22 mouse cellular contexts compared by ENCODE assay signal in the genomic region with DNA sequence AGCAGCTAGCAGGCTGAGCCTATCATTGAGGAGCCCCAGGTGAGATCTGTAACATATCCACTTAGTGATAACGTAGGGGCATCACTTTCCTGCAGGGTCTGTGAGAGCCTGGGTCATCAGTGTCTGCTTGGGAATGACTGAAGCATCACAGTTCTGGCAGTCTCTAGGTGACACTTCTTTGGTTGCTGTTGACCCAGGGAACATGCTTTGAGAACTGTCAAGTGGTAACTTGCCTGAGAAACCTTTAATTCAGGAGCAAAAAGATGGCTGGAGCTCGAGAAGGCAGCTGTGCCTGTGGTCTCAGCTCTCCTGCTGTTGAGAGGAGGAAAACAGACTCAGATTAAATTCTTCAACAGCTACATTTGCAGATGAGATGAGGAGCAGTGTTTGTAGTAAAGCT. TPM values are rescaled to one million over a fixed set of nuclear protein-coding genes. Genes with fewer than 3 reads are reported as not detected.
DNase-seq lines count a peak whose midpoint lies in the region; ATAC-seq and TF ChIP-seq lines count a peak whose summit lies in the region.
"Had no signal": no experiment of that assay in that cellular context is flagged by ENCODE, and none has a peak within 500 bp of the region (broad histone marks: within the 10 kb centered on the region; RNA-seq: fewer than 3 reads in every experiment).

No protein-coding gene starts in this region.

- no peak for TF ChIP-seq POLR2A in cerebellum, adult 2 months (IDR thresholded peaks at IDR 0.05; ENCODE audit: borderline replicate concordance, insufficient read depth, low read length)

- 59% methylated on average over 2 of the region's 2 CpGs for WGBS in hindbrain, embryonic 14.5 days
- 66% methylated on average over 2 of the region's 2 CpGs for WGBS in hindbrain, embryonic 11.5 days
- 46% methylated on average over 2 of the region's 2 CpGs for WGBS in cerebellum, adult 2 months
- WGBS in forebrain, embryonic 13.5 days, result 81% methylated on average over 2 of the region's 2 CpGs

- TF ChIP-seq CTCF in gastrocnemius, adult 2 months (IDR thresholded peaks at IDR 0.05), result no peak
- TF ChIP-seq CTCF in cerebellum, adult 2 months (IDR thresholded peaks at IDR 0.05; ENCODE audit: borderline replicate concordance, insufficient read depth, low read depth, low read length), result no peak

- no peak for ATAC-seq in hindbrain, embryonic 14.5 days (ENCODE audit: low FRiP score)
- no peak for ATAC-seq in hindbrain, embryonic 11.5 days (ENCODE audit: low FRiP score)
- ATAC-seq in forebrain, embryonic 13.5 days, result no peak
- ATAC-seq: forebrain, embryonic 14.5 days; hindbrain, embryonic 16.5 days; inflammation-experienced regulatory T-cells, adult 6 months; intestine, postnatal 0 days had no signal

- no peak for DNase-seq in gastrocnemius, adult 2 months
- no peak for DNase-seq in gastrocnemius, postnatal 36 days
- DNase-seq in hindbrain, embryonic 14.5 days (ENCODE audit: low spot score), result peak; percentile 14
- DNase-seq in hindbrain, embryonic 11.5 days (ENCODE audit: low spot score), result no peak
- peak; percentile 68 for DNase-seq in thymus, postnatal 25 days
- DNase-seq in cerebellum, adult 2 months, result no peak
- DNase-seq: adrenal gland, adult 8-10 months; adrenal gland, postnatal 36 days; cerebellum, adult 11 months; cerebellum, adult 9-11 months; cerebellum, postnatal 36 days; heart, adult 2 months had no signal

- intact Hi-C loops in gastrocnemius, adult 2 months (cut with DNase I), result no loop called here
- intact Hi-C loops in gastrocnemius, postnatal 36 days (cut with DNase I), result no loop called here

- no peak overlapping the region for H3K9ac ChIP-seq in hindbrain, embryonic 14.5 days
- H3K9ac ChIP-seq in hindbrain, embryonic 11.5 days (ENCODE audit: low read depth, low read length), result no peak overlapping the region
- no peak overlapping the region for H3K9ac ChIP-seq in forebrain, embryonic 13.5 days
- H3K9ac ChIP-seq: embryonic facial prominence, embryonic 13.5 days; heart, embryonic 13.5 days had no signal

- H3K4me2 ChIP-seq in hindbrain, embryonic 14.5 days (replicated peaks), result no peak overlapping the region
- no peak overlapping the region for H3K4me2 ChIP-seq in hindbrain, embryonic 11.5 days (replicated peaks; ENCODE audit: low read depth, low read length)
- no peak overlapping the region for H3K4me2 ChIP-seq in forebrain, embryonic 13.5 days
- H3K4me2 ChIP-seq: embryonic facial prominence, embryonic 13.5 days; heart, embryonic 13.5 days had no signal

- H3K27ac ChIP-seq in gastrocnemius, adult 2 months, result peak overlapping the region; percentile 70
- no peak overlapping the region for H3K27ac ChIP-seq in hindbrain, embryonic 14.5 days
- no peak overlapping the region for H3K27ac ChIP-seq in hindbrain, embryonic 11.5 days (ENCODE audit: low read depth, low read length)
- no peak overlapping the region for H3K27ac ChIP-seq in cerebellum, adult 2 months (ENCODE audit: insufficient read depth, low read length)
- H3K27ac ChIP-seq in forebrain, embryonic 13.5 days, result no peak overlapping the region
- H3K27ac ChIP-seq: embryonic facial prominence, embryonic 13.5 days; heart, adult 2 months; heart, embryonic 13.5 days; hindbrain, embryonic 10.5 days had no signal

- no peaks in the 10 kb centered on the region for H3K4me1 ChIP-seq in hindbrain, embryonic 14.5 days (replicated peaks; ENCODE audit: control insufficient read depth, insufficient read depth, low read length)
- H3K4me1 ChIP-seq in hindbrain, embryonic 11.5 days (replicated peaks; ENCODE audit: control insufficient read depth, insufficient read depth, low read length), result no peaks in the 10 kb centered on the region
- no peaks in the 10 kb centered on the region for H3K4me1 ChIP-seq in cerebellum, adult 2 months (ENCODE audit: control insufficient read depth, insufficient read depth, low read length)
- no peaks in the 10 kb centered on the region for H3K4me1 ChIP-seq in forebrain, embryonic 13.5 days
- H3K4me1 ChIP-seq: embryonic facial prominence, embryonic 13.5 days; heart, embryonic 13.5 days; hindbrain, embryonic 10.5 days had no signal

- H3K4me3 ChIP-seq in gastrocnemius, adult 2 months, result no peak overlapping the region
- H3K4me3 ChIP-seq in hindbrain, embryonic 14.5 days (replicated peaks; ENCODE audit: low read length), result no peak overlapping the region
- H3K4me3 ChIP-seq in hindbrain, embryonic 11.5 days (ENCODE audit: low read depth, low read length), result no peak overlapping the region
- no peak overlapping the region for H3K4me3 ChIP-seq in cerebellum, adult 2 months (replicated peaks; ENCODE audit: insufficient read depth, low read depth, low read length)
- no peak overlapping the region for H3K4me3 ChIP-seq in forebrain, embryonic 13.5 days
- H3K4me3 ChIP-seq: embryonic facial prominence, embryonic 13.5 days; heart, adult 2 months; heart, embryonic 13.5 days; hindbrain, embryonic 10.5 days had no signal

- no peaks in the 10 kb centered on the region for H3K27me3 ChIP-seq in hindbrain, embryonic 14.5 days (ENCODE audit: control insufficient read depth, insufficient read depth, low read length)
- no peaks in the 10 kb centered on the region for H3K27me3 ChIP-seq in hindbrain, embryonic 11.5 days (ENCODE audit: control insufficient read depth, insufficient read depth, low read length)
- no peaks in the 10 kb centered on the region for H3K27me3 ChIP-seq in cerebellum, adult 2 months (ENCODE audit: control insufficient read depth, insufficient read depth, low read length)
- H3K27me3 ChIP-seq in forebrain, embryonic 13.5 days, result no peaks in the 10 kb centered on the region
- H3K27me3 ChIP-seq: embryonic facial prominence, embryonic 13.5 days; heart, embryonic 13.5 days had no signal

- H3K36me3 ChIP-seq in hindbrain, embryonic 14.5 days (replicated peaks; ENCODE audit: control insufficient read depth, insufficient read depth), result no peaks in the 10 kb centered on the region
- no peaks in the 10 kb centered on the region for H3K36me3 ChIP-seq in hindbrain, embryonic 11.5 days (ENCODE audit: control insufficient read depth, insufficient read depth, low read length)
- no peaks in the 10 kb centered on the region for H3K36me3 ChIP-seq in forebrain, embryonic 13.5 days (ENCODE audit: poor library complexity, severe bottlenecking)
- H3K36me3 ChIP-seq: embryonic facial prominence, embryonic 13.5 days; G1E; heart, embryonic 13.5 days; hindbrain, embryonic 10.5 days had no signal

- H3K9me3 ChIP-seq in hindbrain, embryonic 14.5 days (ENCODE audit: control insufficient read depth, low read length), result no peaks in the 10 kb centered on the region
- no peaks in the 10 kb centered on the region for H3K9me3 ChIP-seq in hindbrain, embryonic 11.5 days (ENCODE audit: control insufficient read depth, low read length)
- no peaks in the 10 kb centered on the region for H3K9me3 ChIP-seq in forebrain, embryonic 13.5 days (replicated peaks)
- H3K9me3 ChIP-seq: embryonic facial prominence, embryonic 13.5 days; G1E; heart, embryonic 13.5 days; hindbrain, embryonic 10.5 days had no signal

RNA-seq across cellular contexts. Expression of a gene that starts 39.8 kb away (rescaled TPM):
- 10 to 100 TPM; 18.4 to 20.5 TPM for total RNA-seq in gastrocnemius, adult 2 months (2021)
- 10 to 100 TPM; 16.3 to 20.4 TPM for total RNA-seq in gastrocnemius, postnatal 36 days (2021)
- polyA plus RNA-seq in hindbrain, embryonic 14.5 days (2014; fragmentation: Nextera tagmentation; extraction: Ambion mirVana), result 54.6 and 55.8 TPM in 2 replicates
- polyA plus RNA-seq in hindbrain, embryonic 11.5 days (2014; fragmentation: Nextera tagmentation; extraction: Ambion mirVana), result 55.0 and 58.6 TPM in 2 replicates
- 22.4 and 25.3 TPM in 2 replicates for polyA plus RNA-seq in cerebellum, adult 2 months (2012; rRNA removed)
- polyA plus RNA-seq in forebrain, embryonic 13.5 days (2015; fragmentation: Nextera tagmentation; extraction: Ambion mirVana), result 50.8 and 52.7 TPM in 2 replicates

RNA-seq across cellular contexts. Expression of a gene that starts 48.9 kb away (rescaled TPM):
- under 1 TPM in 1 of 2 experiments, not detected in 1; 0.15 TPM for total RNA-seq in gastrocnemius, adult 2 months (2021)
- not detected for total RNA-seq in gastrocnemius, postnatal 36 days (2021)
- polyA plus RNA-seq in hindbrain, embryonic 14.5 days (2014; fragmentation: Nextera tagmentation; extraction: Ambion mirVana), result 0.14 and 0.23 TPM in 2 replicates
- 0.48 TPM in 1 of 2 replicates, not detected in the other for polyA plus RNA-seq in hindbrain, embryonic 11.5 days (2014; fragmentation: Nextera tagmentation; extraction: Ambion mirVana)
- 0.06 and 0.07 TPM in 2 replicates for polyA plus RNA-seq in cerebellum, adult 2 months (2012; rRNA removed)
- 0.08 and 0.18 TPM in 2 replicates for polyA plus RNA-seq in forebrain, embryonic 13.5 days (2015; fragmentation: Nextera tagmentation; extraction: Ambion mirVana)
- total RNA-seq: gastrocnemius, postnatal 4 days had no signal
- polyA plus RNA-seq: G1E; hindbrain, embryonic 10.5 days had no signal

Comparison
In these comparisons a context has a peak if more than half of its experiments do, and no peak if none do; other contexts are left out.
1. DNase-seq: peak in hindbrain, embryonic 14.5 days (single experiment) and thymus, postnatal 25 days (single experiment); none in gastrocnemius, adult 2 months (single experiment), gastrocnemius, postnatal 36 days (0 of 2), hindbrain, embryonic 11.5 days (single experiment) and cerebellum, adult 2 months (0 of 2).